Mouse (Mus musculus) ES-Bruce4 (cell line): ENCODE measurements at regions not wholly inside any gene's neighbourhood (a gene's known extent, or its start where the extent isn't known, plus 50 kb on each side); places are given as distances from the start of the nearest gene placed in this dataset.

Experiments
- CTCF ChIP-seq: IDR thresholded peaks from one replicate; pipeline ENCODE4 v1.8.1; 2011; ENCODE audit warnings: low read depth, low read length
- EP300 ChIP-seq: IDR thresholded peaks from 2 replicates; pipeline ENCODE4 v1.6.1; 2011; ENCODE audit warnings: low read depth, low read length; ENCODE audit not compliant: insufficient read depth
- POLR2A ChIP-seq: IDR thresholded peaks from one replicate; pipeline ENCODE4 v1.8.1; 2011; ENCODE audit warnings: low read length; ENCODE audit not compliant: insufficient read depth

DNA sequence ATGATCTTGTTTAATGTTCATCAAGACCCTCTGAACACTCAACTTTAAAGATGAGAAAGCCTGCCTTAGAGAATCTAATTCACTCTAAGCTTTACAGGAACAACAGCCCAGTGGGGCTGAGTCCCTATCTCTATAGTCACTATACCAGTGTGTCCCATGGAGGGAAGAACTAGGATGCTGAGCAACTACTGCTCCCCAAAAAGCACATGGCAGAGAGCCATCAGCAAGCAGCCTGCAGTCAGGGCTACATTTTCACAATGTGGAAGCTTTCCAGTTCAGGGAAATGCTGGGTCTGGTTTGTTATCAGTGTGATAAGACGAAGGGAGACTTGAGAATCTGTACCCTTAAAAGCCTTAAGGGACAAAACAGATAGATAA, 176.5 kb upstream of the Frmd6 start:
- TF ChIP-seq EP300 (no peak), CTCF (no peak), POLR2A (no peak)
